Mouse (Mus musculus) CH12.LX (cell line): ENCODE data around the gene Kdm5b. TPM values are rescaled to one million over a fixed set of nuclear protein-coding genes. Genes with fewer than 3 reads are reported as not detected.

Experiments
- DNase-seq: peaks from one replicate; pipeline ENCODE4 v3.0.0-alpha.2; 2013; ENCODE audit errors: extremely low read depth
- H3K27ac ChIP-seq: 2 replicates; pipeline ENCODE4 v1.5.1; 2012; ENCODE audit warnings: low read depth, mild to moderate bottlenecking, control low read depth, moderate library complexity; ENCODE audit not compliant: insufficient read depth
- H3K27me3 ChIP-seq: replicated peaks from 2 replicates; pipeline ENCODE3; 2012; ENCODE audit warnings: inconsistent platforms
- H3K36me3 ChIP-seq, 2 experiments: replicated peaks in 1 of 2; 2 replicates each; pipeline versions ENCODE3 to v1.6.1; 2012; ENCODE audit warnings: inconsistent platforms in 1 of 2, low read length in 1 of 2, mild to moderate bottlenecking in 1 of 2, mixed read lengths in 1 of 2, moderate library complexity in 1 of 2; ENCODE audit not compliant: control insufficient read depth in 1 of 2, insufficient read depth in 1 of 2
- H3K4me1 ChIP-seq, 2 experiments: 2 replicates each; pipeline ENCODE4 v1.6.1; 2012; ENCODE audit warnings: inconsistent platforms in 1 of 2, moderate library complexity in 1 of 2; ENCODE audit not compliant: insufficient read depth in 2 of 2, control insufficient read depth in 1 of 2
- H3K4me2 ChIP-seq: 2 replicates; pipeline ENCODE4 v1.6.1; 2012; ENCODE audit warnings: low read depth, mild to moderate bottlenecking, control low read depth; ENCODE audit not compliant: poor library complexity, insufficient read depth, severe bottlenecking
- H3K4me3 ChIP-seq, 3 experiments: fragments of 150-350 bp in 1 of 3; sonication (generic) in 1 of 3; replicated peaks in 1 of 3; 2 replicates each; pipeline versions ENCODE3 to v1.5.1; 2011 to 2012; ENCODE audit warnings: low read depth in 2 of 3, low read length in 2 of 3, mild to moderate bottlenecking in 2 of 3, moderate library complexity in 2 of 3, control low read depth in 1 of 3, improper control_type of control experiment in 1 of 3, inconsistent platforms in 1 of 3, mixed read lengths in 1 of 3; ENCODE audit not compliant: poor library complexity in 1 of 3
- H3K79me2 ChIP-seq: replicated peaks from 2 replicates; pipeline ENCODE4 v1.6.1; 2012; ENCODE audit warnings: mild to moderate bottlenecking, moderate library complexity; ENCODE audit not compliant: control insufficient read depth, poor library complexity, insufficient read depth, severe bottlenecking; ENCODE audit errors: extremely low read depth
- H3K9ac ChIP-seq: 2 replicates; pipeline ENCODE4 v1.6.1; 2012; ENCODE audit warnings: low read depth, mild to moderate bottlenecking, control low read depth, moderate library complexity; ENCODE audit not compliant: insufficient read depth
- H3K9me3 ChIP-seq: replicated peaks from 2 replicates; pipeline ENCODE3; 2012; ENCODE audit warnings: low read length, inconsistent platforms, mixed read lengths
- CHD2 ChIP-seq: IDR thresholded peaks from 2 replicates; pipeline ENCODE4 v1.6.1; 2011; ENCODE audit warnings: low read length, improper control_type of control experiment
- ELF1 ChIP-seq: IDR thresholded peaks from 2 replicates; pipeline ENCODE4 v1.6.1; 2014; ENCODE audit warnings: low read depth, mild to moderate bottlenecking, inconsistent platforms, low read length, improper control_type of control experiment
- GABPA ChIP-seq: IDR thresholded peaks from 2 replicates; pipeline ENCODE4 v1.6.1; 2012; ENCODE audit warnings: low read depth, low read length, improper control_type of control experiment, inconsistent platforms; ENCODE audit not compliant: insufficient replicate concordance
- HCFC1 ChIP-seq: IDR thresholded peaks from 2 replicates; pipeline ENCODE4 v1.6.1; 2012; ENCODE audit warnings: low read depth, mild to moderate bottlenecking, inconsistent platforms, low read length, improper control_type of control experiment
- MAFK ChIP-seq: IDR thresholded peaks from 2 replicates; pipeline ENCODE4 v1.6.1; 2011; ENCODE audit warnings: low read length, improper control_type of control experiment; ENCODE audit not compliant: insufficient replicate concordance
- MAX ChIP-seq: IDR thresholded peaks from 2 replicates; pipeline ENCODE4 v1.6.1; 2011; ENCODE audit warnings: low read length, improper control_type of control experiment
- MAZ ChIP-seq: IDR thresholded peaks from 2 replicates; pipeline ENCODE4 v1.6.1; 2012; ENCODE audit warnings: low read depth, mild to moderate bottlenecking, inconsistent platforms, low read length, improper control_type of control experiment, moderate library complexity
- MYC ChIP-seq: IDR thresholded peaks from 2 replicates; pipeline ENCODE4 v1.6.1; 2011; ENCODE audit warnings: low read depth, mild to moderate bottlenecking, improper control_type of control experiment, low read length
- POLR2A ChIP-seq: IDR thresholded peaks from 2 replicates; pipeline ENCODE4 v1.6.1; 2011; ENCODE audit warnings: low read depth, mild to moderate bottlenecking, improper control_type of control experiment, low read length
- POLR2AphosphoS2 ChIP-seq: IDR thresholded peaks from 2 replicates; pipeline ENCODE4 v1.6.1; 2011; ENCODE audit warnings: low read depth, low read length, improper control_type of control experiment
- RCOR1 ChIP-seq: conservative IDR thresholded peaks from 2 replicates; pipeline ENCODE4 v1.6.1; 2012; ENCODE audit warnings: low read depth, mild to moderate bottlenecking, inconsistent platforms, low read length, improper control_type of control experiment
- SMC3 ChIP-seq: IDR thresholded peaks from 2 replicates; pipeline ENCODE4 v1.6.1; 2011; ENCODE audit warnings: low read depth, low read length, improper control_type of control experiment
- TBP ChIP-seq: conservative IDR thresholded peaks from 2 replicates; pipeline ENCODE4 v1.6.1; 2011; ENCODE audit warnings: low read depth, low read length, improper control_type of control experiment
- TCF12 ChIP-seq: IDR thresholded peaks from 2 replicates; pipeline ENCODE4 v1.6.1; 2014; ENCODE audit warnings: low read depth, mild to moderate bottlenecking, inconsistent platforms, low read length, improper control_type of control experiment
- USF1 ChIP-seq: IDR thresholded peaks from 2 replicates; pipeline ENCODE4 v1.6.1; 2014; ENCODE audit warnings: low read depth, mild to moderate bottlenecking, inconsistent platforms, low read length, improper control_type of control experiment
- dilution Hi-C: fragments of 300-500 bp; cut with MboI; formaldehyde crosslinking; loops from 2 replicates; pipeline ENCODE4 v1.14.3; 2020; ENCODE audit warnings: low sequenced_read_pairs; ENCODE audit not compliant: extremely low pct_unique_long_range_greater_than_20kb, extremely low pct_ligation_motif_present
- in situ Hi-C: fragments of 300-500 bp; cut with MboI; formaldehyde crosslinking; loops from 3 replicates; pipeline ENCODE4 v1.14.3; 2019; ENCODE audit warnings: low sequenced_read_pairs, low pct_ligation_motif_present, low pct_unique_long_range_greater_than_20kb, mixed read lengths
- polyA plus RNA-seq: library from polyadenylated mRNA; unstranded; fragments of >175 nt; gene quantifications from 2 replicates; pipeline ENCODE4 v1.2.1, GENCODE M21; 2012; ENCODE audit warnings: low read depth; ENCODE audit not compliant: insufficient read length
- total RNA-seq, 2 experiments: library from RNA; depleted of rRNA; stranded (reverse); fragments of 300-350 nt in 1 of 2; fragments of >200 nt in 1 of 2; gene quantifications; 2 replicates each; pipeline ENCODE4 v1.2.3; 2012 to 2014

Kdm5b gene
- total and polyA plus RNA-seq, 3 experiments = 1.9 to 14.3 (median 4.1) TPM

DNA sequence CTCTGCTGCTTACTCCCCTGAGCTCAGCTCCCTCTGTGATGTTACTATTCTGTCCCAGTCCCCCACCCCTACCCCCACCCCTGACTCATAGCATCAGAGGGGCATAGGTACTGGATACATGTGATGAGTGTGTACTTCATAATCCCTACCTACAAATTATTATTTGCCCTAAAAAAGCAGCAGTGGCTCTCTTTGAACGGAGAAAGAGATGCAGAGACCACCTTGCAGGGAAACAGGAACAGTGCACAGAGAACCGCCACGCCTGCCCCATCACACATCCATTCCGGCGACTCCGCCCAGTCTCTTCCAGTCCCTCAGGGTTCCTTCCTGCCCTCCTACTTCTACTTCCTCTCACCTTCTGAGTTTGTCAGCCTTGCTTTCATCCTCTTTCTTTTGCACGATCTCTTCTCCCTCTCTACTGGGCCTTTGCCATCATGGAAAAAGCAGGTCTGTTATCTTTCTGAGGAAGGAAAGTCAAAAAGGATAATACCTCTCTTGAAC is 10.3 kb upstream of the Kdm5b start, which contains the start of gene Mgat4e:
Mgat4e (minus strand) TSS at position 51 of the 501 bp plus-strand sequence.
- no peaks in the 10 kb centered on the region for H3K79me2 ChIP-seq
- peaks cover 34% of the 10 kb centered on the region for H3K27me3 ChIP-seq
- no peaks in the 10 kb centered on the region for H3K4me1 ChIP-seq
- peaks cover 11% of the 10 kb centered on the region for H3K9me3 ChIP-seq
- H3K36me3 ChIP-seq = no peaks in the 10 kb centered on the region
- no peak within 1 kb of the TSS for H3K27ac ChIP-seq
- H3K4me3 ChIP-seq = no peak within 1 kb of the TSS
- no peak within 1 kb of the TSS for H3K9ac ChIP-seq
- no peak within 1 kb of the TSS for H3K4me2 ChIP-seq
- dilution Hi-C loops (no loop called here), in situ Hi-C loops (no loop called here)
- DNase-seq = no peak
- no peak for TF ChIP-seq MAFK
- TF ChIP-seq HCFC1 = no peak
- TF ChIP-seq MAZ = no peak
- no peak for TF ChIP-seq CHD2
- TF ChIP-seq POLR2AphosphoS2 = no peak
- TF ChIP-seq MYC = no peak
- no peak for TF ChIP-seq GABPA
- no peak for TF ChIP-seq TBP
- no peak for TF ChIP-seq ELF1
- TF ChIP-seq POLR2A = no peak
- no peak for TF ChIP-seq TCF12
- TF ChIP-seq SMC3 = no peak
- TF ChIP-seq RCOR1 = no peak
- TF ChIP-seq, all 38 proteins: peak for 0

DNA sequence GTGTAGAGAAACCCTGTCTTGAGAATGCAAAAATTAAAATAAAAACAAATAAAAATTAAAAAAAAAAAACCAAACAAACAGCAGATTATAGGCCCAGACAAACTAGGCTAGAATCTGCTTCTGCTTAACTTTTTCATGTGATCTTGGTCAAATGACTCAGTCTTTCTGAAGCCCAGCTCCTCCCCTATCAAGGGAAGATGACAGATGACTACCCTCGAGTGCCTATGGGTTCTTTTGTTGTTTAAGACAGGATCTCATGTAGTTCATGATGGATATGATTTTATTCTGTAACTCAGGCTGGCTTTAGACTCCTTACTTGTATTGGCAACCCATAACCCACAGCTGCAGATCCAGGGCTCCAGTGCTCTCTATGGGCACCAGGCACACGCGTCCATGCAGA is 8.1 kb upstream of the Kdm5b start:
- Histone ChIP-seq H3K27ac (no peak overlapping the region), H3K9me3 (no peaks in the 10 kb centered on the region), H3K4me2 (no peak overlapping the region), H3K36me3 (no peaks in the 10 kb centered on the region), H3K9ac (no peak overlapping the region), H3K4me3 (no peak overlapping the region), H3K4me1 (peaks cover 2% of the 10 kb centered on the region in 2 experiments; a peak in 1 of 4 replicates), H3K27me3 (peaks cover 32% of the 10 kb centered on the region), H3K79me2 (no peaks in the 10 kb centered on the region)
- TF ChIP-seq USF1 (no peak), TCF12 (no peak), POLR2A (no peak), MAX (no peak)
- no peak for DNase-seq
- in situ Hi-C loops = no loop called here
- dilution Hi-C loops = no loop called here
